Mouse (Mus musculus) megakaryocyte, embryonic 14.5 days (primary cell): ENCODE data around the gene Mrpl42. TPM values are rescaled to one million over a fixed set of nuclear protein-coding genes. Genes with fewer than 3 reads are reported as not detected.

ENCODE experiments used
- H3K27me3 ChIP-seq: replicated peaks from 2 replicates; pipeline ENCODE3; 2012; ENCODE audit warnings: inconsistent platforms
- H3K36me3 ChIP-seq: replicated peaks from 2 replicates; pipeline ENCODE3; 2012; ENCODE audit warnings: low read length, inconsistent platforms, mixed read lengths
- H3K4me1 ChIP-seq: 2 replicates; pipeline ENCODE4 v1.6.1; 2012; ENCODE audit warnings: inconsistent platforms
- H3K4me3 ChIP-seq: replicated peaks from 2 replicates; pipeline ENCODE3; 2012; ENCODE audit warnings: moderate library complexity, mild to moderate bottlenecking, inconsistent platforms
- H3K9me3 ChIP-seq: 2 replicates; pipeline ENCODE4 v1.6.1; 2012; ENCODE audit warnings: inconsistent platforms
- FLI1 ChIP-seq: IDR thresholded peaks from 2 replicates; pipeline ENCODE4 v1.6.1; 2012; ENCODE audit warnings: low read length, inconsistent platforms, mixed read lengths
- GATA1 ChIP-seq: IDR thresholded peaks from 3 replicates; pipeline ENCODE4 v1.6.1; 2012; ENCODE audit warnings: mixed read lengths, low read length, inconsistent platforms, borderline replicate concordance
- polyA plus RNA-seq: library from polyadenylated mRNA; stranded (reverse); fragments of >175 nt; gene quantifications from 2 replicates; pipeline ENCODE4 v1.2.3, GENCODE M21; 2012; ENCODE audit warnings: low replicate concordance; ENCODE audit not compliant: insufficient read depth

The Mrpl42 gene
- polyA plus RNA-seq, 1 experiment = 10.3 TPM

DNA sequence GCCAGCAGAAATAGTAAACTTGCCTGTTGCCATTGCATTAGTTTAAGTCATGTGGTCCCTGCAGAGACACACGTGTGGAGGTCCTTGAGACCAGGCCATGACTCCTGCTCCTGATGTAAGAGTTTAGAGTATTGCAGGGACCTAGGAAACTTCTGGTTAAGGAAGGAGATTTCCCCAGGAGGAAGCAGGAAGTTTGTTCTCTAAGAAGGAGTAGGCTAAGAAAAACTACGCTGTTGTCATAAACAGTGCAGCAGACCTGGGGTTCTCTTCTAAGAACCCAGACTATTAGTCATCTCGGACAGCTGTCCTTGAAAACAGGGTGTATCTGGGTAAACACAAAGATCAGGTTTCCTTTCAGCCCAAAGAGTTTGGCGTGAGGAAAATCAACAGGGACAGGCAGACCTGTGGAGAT, 36.2 kb downstream of the Mrpl42 start:
- no peak overlapping the region for H3K4me3 ChIP-seq
- TF ChIP-seq GATA1 (no peak), FLI1 (no peak)
- peaks cover 9% of the 10 kb centered on the region for H3K27me3 ChIP-seq
- H3K9me3 ChIP-seq = no peaks in the 10 kb centered on the region
- H3K4me1 ChIP-seq = no peaks in the 10 kb centered on the region
- no peaks in the 10 kb centered on the region for H3K36me3 ChIP-seq

GRCm38 (mm10) chr10:95464527-95464926, 37.2 kb downstream of the Mrpl42 start:
- Histone ChIP-seq H3K36me3 (no peaks in the 10 kb centered on the region), H3K9me3 (no peaks in the 10 kb centered on the region), H3K4me3 (no peak overlapping the region), H3K4me1 (no peaks in the 10 kb centered on the region), H3K27me3 (peaks cover 11% of the 10 kb centered on the region)
- TF ChIP-seq GATA1 (no peak), FLI1 (no peak)

DNA sequence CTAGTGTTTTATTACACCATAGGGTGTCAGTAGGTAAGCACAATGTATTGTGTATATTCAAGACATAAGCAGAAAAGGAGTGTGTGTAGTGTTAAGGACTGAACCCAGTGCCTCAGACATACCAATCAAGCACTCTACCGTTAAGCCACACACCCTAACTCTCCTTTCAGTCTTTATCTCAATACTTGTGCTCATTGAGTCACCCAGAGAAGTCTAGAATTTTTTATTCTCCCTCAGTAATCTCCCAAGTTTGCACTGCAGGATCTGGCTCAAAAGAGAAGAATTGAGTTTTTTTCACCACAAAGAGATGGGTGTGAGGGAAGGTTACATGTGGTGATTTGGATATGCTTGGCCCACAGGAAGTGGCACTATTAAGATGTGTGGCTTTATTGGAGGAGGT, 39.5 kb downstream of the Mrpl42 start:
- TF ChIP-seq GATA1 (no peak), FLI1 (no peak)
- H3K9me3 ChIP-seq = no peaks in the 10 kb centered on the region

GRCm38 (mm10) chr10:95461053-95461553, 40.6 kb downstream of the Mrpl42 start:
- no peak for TF ChIP-seq GATA1
- TF ChIP-seq FLI1 = no peak
- no peaks in the 10 kb centered on the region for H3K9me3 ChIP-seq

More for the DNA sequence above, 39.5 kb downstream of the Mrpl42 start:
- Histone ChIP-seq H3K4me3 (no peak overlapping the region), H3K27me3 (peaks cover 13% of the 10 kb centered on the region), H3K4me1 (peaks cover 3% of the 10 kb centered on the region; the same call in 1 of the 2 replicates), H3K36me3 (no peaks in the 10 kb centered on the region)

GRCm38 (mm10) chr10:95458050-95458806, 43.5 kb downstream of the Mrpl42 start:
- no peak overlapping the region for H3K4me3 ChIP-seq

More at GRCm38 (mm10) chr10:95461053-95461553, 40.6 kb downstream of the Mrpl42 start:
- H3K4me3 ChIP-seq = no peak overlapping the region
- peaks cover 13% of the 10 kb centered on the region for H3K27me3 ChIP-seq
- H3K4me1 ChIP-seq = peaks cover 3% of the 10 kb centered on the region; the same call in 1 of the 2 replicates
- no peaks in the 10 kb centered on the region for H3K36me3 ChIP-seq

DNA sequence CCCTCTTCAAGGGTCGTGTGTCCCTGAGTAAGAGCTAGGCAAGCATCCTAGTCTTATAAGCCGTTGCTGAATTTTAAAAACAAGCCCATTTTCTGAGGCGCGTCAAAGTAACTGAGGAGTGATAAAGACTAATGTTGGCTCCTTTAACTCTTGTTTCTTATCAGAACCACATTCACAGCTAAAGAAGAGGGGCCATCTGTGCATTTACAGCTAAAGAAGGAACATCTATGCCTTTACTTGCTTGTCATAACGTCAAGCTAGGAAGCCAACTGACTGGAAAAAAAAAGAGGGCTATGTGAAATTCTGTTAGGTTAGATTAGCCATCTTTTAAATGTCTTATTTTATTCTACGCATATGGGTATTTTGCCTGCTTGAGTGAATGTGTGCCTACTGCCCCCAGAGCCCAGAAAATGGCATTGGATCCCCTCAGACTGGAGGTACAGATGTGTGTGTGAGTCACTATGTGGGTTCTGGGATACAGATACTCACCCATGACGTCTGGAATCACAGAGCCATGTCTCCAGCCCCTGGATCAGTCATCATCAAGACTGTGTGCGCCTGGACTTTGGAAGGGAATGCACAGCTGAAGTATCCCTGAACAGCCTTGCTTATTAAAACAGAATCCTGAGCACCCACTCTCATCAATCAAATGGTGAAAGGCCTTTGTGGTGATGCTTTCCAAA, 44.2 kb downstream of the Mrpl42 start:
- H3K36me3 ChIP-seq = no peaks in the 10 kb centered on the region
- H3K9me3 ChIP-seq = no peaks in the 10 kb centered on the region
- no peak overlapping the region for H3K4me3 ChIP-seq
- H3K4me1 ChIP-seq = peaks cover 4% of the 10 kb centered on the region
- H3K27me3 ChIP-seq = peaks cover 10% of the 10 kb centered on the region
- TF ChIP-seq GATA1 = no peak
- no peak for TF ChIP-seq FLI1

More at GRCm38 (mm10) chr10:95458050-95458806, 43.5 kb downstream of the Mrpl42 start:
- peaks cover 10% of the 10 kb centered on the region for H3K27me3 ChIP-seq
- no peaks in the 10 kb centered on the region for H3K36me3 ChIP-seq
- TF ChIP-seq FLI1 (no peak), GATA1 (no peak)
- H3K9me3 ChIP-seq = no peaks in the 10 kb centered on the region
- H3K4me1 ChIP-seq = peaks cover 3% of the 10 kb centered on the region; the same call in 1 of the 2 replicates

DNA sequence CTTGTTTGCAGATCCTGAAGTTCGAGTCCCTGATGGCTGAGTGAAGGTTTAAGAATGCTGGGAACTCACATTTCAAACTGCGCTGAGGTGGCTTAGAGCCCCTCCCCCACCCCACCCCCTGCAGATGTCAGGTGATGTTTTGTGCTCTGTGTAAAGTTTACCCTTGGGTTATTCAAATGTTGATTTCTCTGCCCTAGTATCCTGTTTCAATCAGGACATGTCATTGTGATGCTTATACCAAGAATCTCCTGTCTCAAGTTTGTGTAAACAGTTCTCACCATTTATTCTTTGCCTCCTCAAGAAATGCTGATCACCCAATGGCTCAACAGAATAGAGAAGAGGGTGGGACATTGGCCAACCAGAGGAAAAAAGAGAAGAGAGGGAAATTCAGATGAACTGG, 45.6 kb downstream of the Mrpl42 start:
- no peaks in the 10 kb centered on the region for H3K9me3 ChIP-seq
- H3K36me3 ChIP-seq = no peaks in the 10 kb centered on the region
- peaks cover 6% of the 10 kb centered on the region for H3K4me1 ChIP-seq
- peaks cover 7% of the 10 kb centered on the region for H3K27me3 ChIP-seq
- H3K4me3 ChIP-seq = no peak overlapping the region
- TF ChIP-seq FLI1 = no peak
- no peak for TF ChIP-seq GATA1

GRCm38 (mm10) chr10:95453282-95453681, 48.5 kb downstream of the Mrpl42 start:
- peaks cover 9% of the 10 kb centered on the region for H3K4me1 ChIP-seq
- no peak overlapping the region for H3K4me3 ChIP-seq
- TF ChIP-seq GATA1 = no peak
- no peak for TF ChIP-seq FLI1
- no peaks in the 10 kb centered on the region for H3K36me3 ChIP-seq
- no peaks in the 10 kb centered on the region for H3K9me3 ChIP-seq
- H3K27me3 ChIP-seq = peaks cover 2% of the 10 kb centered on the region

GRCm38 (mm10) chr10:95449033-95449432, 52.7 kb downstream of the Mrpl42 start:
- 0 out of 2 replicates have a peak, but pooled peaks cover 2% of the 10 kb centered on the region for H3K9me3 ChIP-seq
- no peak overlapping the region for H3K4me3 ChIP-seq
- peaks cover 7% of the 10 kb centered on the region; the same call in 1 of the 2 replicates for H3K4me1 ChIP-seq
- H3K36me3 ChIP-seq = no peaks in the 10 kb centered on the region
- H3K27me3 ChIP-seq = peaks cover 4% of the 10 kb centered on the region
- TF ChIP-seq GATA1 = no peak

GRCm38 (mm10) chr10:95447954-95448353, 53.8 kb downstream of the Mrpl42 start:
- H3K4me3 ChIP-seq = no peak overlapping the region
- 0 out of 2 replicates have a peak, but pooled peaks cover 2% of the 10 kb centered on the region for H3K9me3 ChIP-seq
- peaks cover 7% of the 10 kb centered on the region; the same call in 1 of the 2 replicates for H3K4me1 ChIP-seq
- no peak for TF ChIP-seq FLI1
- TF ChIP-seq GATA1 = no peak
- H3K36me3 ChIP-seq = no peaks in the 10 kb centered on the region
- H3K27me3 ChIP-seq = peaks cover 4% of the 10 kb centered on the region
